In the genomic region with DNA sequence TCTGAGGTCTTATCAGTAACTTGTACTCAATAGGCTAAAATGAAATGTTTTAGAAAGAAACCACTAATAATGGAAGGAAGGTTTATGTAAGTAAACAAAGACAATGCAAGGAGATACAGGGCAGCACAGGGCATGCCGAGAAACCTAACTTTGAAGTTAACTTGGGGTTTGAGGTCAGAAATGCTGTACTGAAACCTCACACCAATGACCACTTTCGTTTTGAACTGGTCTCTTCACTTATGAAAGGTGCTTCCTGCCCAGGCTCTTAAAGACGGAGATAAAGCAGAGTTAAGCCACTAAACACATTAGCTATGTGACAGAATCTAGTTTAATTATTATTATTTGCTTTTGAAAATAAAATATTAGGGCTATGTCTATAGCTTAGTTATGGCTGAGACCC, we compare ENCODE assay signal across 1 mouse cellular context.
TF ChIP-seq lines count a peak whose summit lies in the region.

No protein-coding gene starts in this region.

TF ChIP-seq in CH12.LX, 34 proteins besides CTCF, POLR2A, EP300 and RAD21 (continued from another document):
- TF ChIP-seq MEF2A (IDR thresholded peaks at IDR 0.05; ENCODE audit: borderline replicate concordance, low read depth, low read length) (peak; percentile 85), ETS1 (conservative IDR thresholded peaks at IDR 0.05; ENCODE audit: low read depth, low read length) (peak; percentile 75), NRF1 (IDR thresholded peaks at IDR 0.05; ENCODE audit: low read depth, low read length) (no peak), MAFK (IDR thresholded peaks at IDR 0.05; ENCODE audit: insufficient replicate concordance, low read length) (peak; percentile 79), JUN (IDR thresholded peaks at IDR 0.05; ENCODE audit: insufficient read depth, low read depth, low read length) (peak; percentile 57), BHLHE40 (IDR thresholded peaks at IDR 0.05; ENCODE audit: low read depth, low read length) (peak; percentile 83), USF1 (IDR thresholded peaks at IDR 0.05; ENCODE audit: low read depth, low read length) (no peak), CHD1 (IDR thresholded peaks at IDR 0.05; ENCODE audit: low read depth, low read length) (0 out of 2 replicates have a peak, but pooled peaks have one; percentile 77)
